Mouse (Mus musculus) C2C12 (cell line): ENCODE data around the gene Ackr2. TPM values are rescaled to one million over a fixed set of nuclear protein-coding genes. Genes with fewer than 3 reads are reported as not detected.

Experiments
- H3K27me3 ChIP-seq: one replicate; pipeline ENCODE4 v1.6.1; 2011; ENCODE audit not compliant: control insufficient read depth, insufficient read depth, insufficient read length
- H3K36me3 ChIP-seq: one replicate; pipeline ENCODE4 v1.6.1; 2011; ENCODE audit not compliant: control insufficient read depth, insufficient read depth
- H3K4me3 ChIP-seq: one replicate; pipeline ENCODE4 v1.5.1; 2011; ENCODE audit warnings: mild to moderate bottlenecking, control low read depth; ENCODE audit not compliant: poor library complexity, insufficient read depth, severe bottlenecking
- H3K79me2 ChIP-seq: one replicate; pipeline ENCODE4 v1.6.1; 2011; ENCODE audit not compliant: control insufficient read depth, insufficient read depth
- H3K79me3 ChIP-seq: one replicate; pipeline ENCODE4 v1.6.1; 2011; ENCODE audit warnings: low read depth, control low read depth
- H3ac ChIP-seq: one replicate; pipeline ENCODE3; 2011; ENCODE audit warnings: low read depth; ENCODE audit not compliant: control insufficient read depth, insufficient read length
- CEBPB ChIP-seq: IDR thresholded peaks from one replicate; pipeline ENCODE4 v1.6.1; 2011; ENCODE audit warnings: low read depth, mild to moderate bottlenecking, control low read depth, moderate library complexity
- CTCF ChIP-seq: IDR thresholded peaks from one replicate; pipeline ENCODE4 v1.5.1; 2011; ENCODE audit not compliant: control insufficient read depth, insufficient read depth, insufficient read length
- FOSL1 ChIP-seq: IDR thresholded peaks from one replicate; pipeline ENCODE4 v1.8.0; 2011; ENCODE audit warnings: mild to moderate bottlenecking, low read length; ENCODE audit not compliant: poor library complexity, insufficient read depth, severe bottlenecking
- MAX ChIP-seq: IDR thresholded peaks from one replicate; pipeline ENCODE4 v1.6.1; 2011; ENCODE audit warnings: mild to moderate bottlenecking, control low read depth
- MYOD1 ChIP-seq: IDR thresholded peaks from one replicate; pipeline ENCODE4 v1.6.1; 2011; ENCODE audit warnings: low read depth; ENCODE audit not compliant: control insufficient read depth, insufficient read length
- MYOG ChIP-seq: IDR thresholded peaks from one replicate; pipeline ENCODE4 v1.6.1; 2011; ENCODE audit not compliant: control insufficient read depth, insufficient read length; ENCODE audit errors: extremely low read depth
- USF1 ChIP-seq: IDR thresholded peaks from one replicate; pipeline ENCODE4 v1.6.1; 2011; ENCODE audit warnings: low read depth, mild to moderate bottlenecking, control low read depth, moderate library complexity
- long read RNA-seq, 2 experiments: library from polyadenylated mRNA; unstranded; transcript quantifications; one replicate each; pipeline ENCODE4 v2.0.0; 2019 to 2020
- polyA plus RNA-seq: library from polyadenylated mRNA; unstranded; fragments of >200 nt; fragmentation: generic; extraction: Trizol; gene quantifications from one replicate; pipeline ENCODE4 v1.2.1, GENCODE M21; 2012; ENCODE audit warnings: missing spikeins

The Ackr2 gene
- not detected for polyA plus RNA-seq
- long read RNA-seq, experiment 1: 0 reads
- long read RNA-seq, experiment 2: 0 reads

DNA sequence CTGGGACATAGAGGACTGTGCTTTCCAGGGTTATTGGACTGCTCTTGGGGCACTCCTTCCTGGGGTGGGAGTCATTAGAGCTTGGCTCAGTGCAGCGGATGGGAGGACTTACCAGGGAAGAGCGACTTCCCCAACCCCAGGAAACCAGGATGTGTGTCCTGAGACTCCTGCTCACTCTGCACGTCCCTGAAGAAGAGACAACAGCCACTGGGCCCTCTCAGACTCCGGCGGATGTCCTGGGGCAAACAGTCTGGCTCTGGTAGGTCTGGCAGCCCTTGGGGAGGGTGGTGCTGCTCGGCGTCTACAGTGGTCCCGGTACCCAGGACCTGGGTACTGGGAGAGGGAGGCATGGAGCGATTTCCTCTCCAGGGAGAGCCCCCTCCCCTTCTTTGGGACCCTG is at the start of gene Ackr2:
TSS of gene Ackr2 (plus strand) at position 111 of the 400 bp plus-strand sequence.
- Histone ChIP-seq H3K4me3 (no peak within 1 kb of the TSS), H3K36me3 (no peaks in the 10 kb centered on the region), H3ac (no peak within 1 kb of the TSS), H3K27me3 (peaks cover 10% of the 10 kb centered on the region), H3K79me3 (no peaks in the 10 kb centered on the region), H3K79me2 (no peaks in the 10 kb centered on the region)
- TF ChIP-seq CTCF (no peak), USF1 (no peak), MYOG (no peak), MAX (no peak)

DNA sequence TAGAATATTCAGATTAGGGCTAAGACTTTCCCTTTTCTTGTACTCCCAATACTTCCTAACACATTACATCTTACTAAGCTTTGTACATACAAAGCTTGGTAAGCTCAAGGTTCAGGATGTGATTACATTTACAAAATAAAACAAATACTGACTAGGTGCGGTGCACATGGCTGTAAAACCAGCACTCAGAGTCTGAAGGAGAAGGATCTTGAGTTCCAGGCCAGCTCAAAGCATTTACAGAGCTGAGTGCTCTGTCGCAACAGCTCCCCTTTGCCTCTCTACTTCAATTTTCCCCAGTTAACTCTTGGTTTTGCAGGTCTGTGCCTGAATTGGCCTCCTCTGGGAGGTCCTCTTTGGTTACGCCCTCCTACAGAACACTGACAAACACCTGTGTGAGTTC is 43.9 kb upstream of the Ackr2 start:
- Histone ChIP-seq H3K27me3 (no peaks in the 10 kb centered on the region), H3K79me2 (peaks cover 29% of the 10 kb centered on the region), H3K4me3 (no peak overlapping the region), H3K79me3 (peaks cover 8% of the 10 kb centered on the region), H3ac (no peak overlapping the region), H3K36me3 (peaks cover 23% of the 10 kb centered on the region)
- TF ChIP-seq USF1 (no peak), MYOG (no peak), CTCF (no peak), MYOD1 (no peak), CEBPB (no peak), FOSL1 (no peak), MAX (no peak)

DNA sequence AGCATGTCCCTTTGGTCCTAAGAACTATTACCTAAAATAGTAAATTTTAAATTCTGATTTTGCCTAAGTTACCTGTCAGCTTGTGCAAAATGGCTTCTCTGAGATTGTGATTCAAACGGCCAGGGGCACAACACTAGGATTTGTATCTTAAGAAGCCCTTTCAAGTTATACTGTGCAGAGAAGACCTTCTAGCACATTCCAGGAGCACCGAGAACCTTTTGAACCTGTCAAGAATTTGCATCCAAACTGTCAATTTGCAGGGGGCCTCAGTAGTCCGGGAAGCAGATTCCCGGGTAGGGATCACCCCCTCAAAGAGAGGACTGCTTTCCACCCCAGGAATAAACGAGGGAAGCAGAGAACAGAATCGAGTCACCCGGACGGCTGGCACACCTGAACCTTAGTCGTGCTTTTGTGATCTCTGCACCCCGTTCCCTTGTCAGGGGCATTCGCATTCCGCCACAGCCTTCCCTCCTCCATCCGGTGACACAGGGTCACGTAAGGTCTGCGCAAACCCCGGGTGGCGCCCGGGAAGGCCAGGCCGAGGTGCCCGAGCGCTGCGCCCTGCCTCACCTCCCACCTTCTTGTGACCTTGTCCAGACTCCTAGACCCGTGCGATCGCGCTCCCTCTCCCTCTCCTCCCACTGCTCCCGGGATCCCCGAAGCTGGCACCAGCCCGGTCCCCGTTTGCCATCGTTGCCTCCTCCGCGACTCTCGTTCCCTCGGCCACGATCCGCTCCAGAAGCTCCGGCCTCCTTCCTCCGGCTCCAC is 41.3 kb upstream of the Ackr2 start:
- no peak for TF ChIP-seq CEBPB
- no peak for TF ChIP-seq MAX
- no peak for TF ChIP-seq USF1
- no peak for TF ChIP-seq FOSL1
- no peak for TF ChIP-seq MYOD1
- no peak for TF ChIP-seq MYOG
- no peak for TF ChIP-seq CTCF
- no peaks in the 10 kb centered on the region for H3K27me3 ChIP-seq

DNA sequence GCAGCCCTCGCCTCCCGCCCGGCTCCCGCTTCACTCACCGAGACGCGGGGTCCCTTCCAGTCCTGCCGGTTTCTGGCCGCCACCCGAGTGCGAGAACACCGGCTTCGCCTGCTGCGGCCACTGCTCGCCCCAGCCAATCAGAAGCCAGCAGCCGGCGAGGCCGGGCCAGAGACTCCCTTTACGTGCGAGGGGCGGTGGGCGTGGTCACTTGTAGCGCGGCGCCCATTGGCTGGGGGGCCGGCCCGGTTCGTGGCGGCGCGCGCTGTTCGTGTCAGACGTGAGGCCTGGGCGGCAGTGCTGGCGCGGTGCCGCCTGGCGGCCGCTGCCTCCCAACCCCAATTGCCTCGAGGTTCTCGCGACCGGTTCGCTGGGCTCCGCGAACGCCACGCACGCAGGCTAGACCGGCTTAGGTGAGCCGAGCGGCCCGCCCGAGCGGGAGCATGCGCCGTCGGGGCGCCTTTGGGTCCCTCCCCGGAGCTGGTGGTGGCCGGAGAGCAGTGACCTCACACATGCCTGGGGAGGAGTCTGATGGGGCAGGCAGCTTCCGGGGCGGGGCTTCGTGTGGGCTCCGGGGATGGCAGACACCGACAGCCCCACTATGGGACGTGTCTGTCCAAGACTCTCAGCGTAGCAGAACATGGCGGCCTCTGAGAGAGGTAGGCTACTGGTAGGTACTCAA is 40.5 kb upstream of the Ackr2 start:
- TF ChIP-seq MAX (peak; percentile 23), CTCF (no peak)
- Histone ChIP-seq H3K27me3 (no peaks in the 10 kb centered on the region), H3K79me3 (peaks cover 8% of the 10 kb centered on the region), H3ac (peak overlapping the region; percentile 87), H3K79me2 (peaks cover 29% of the 10 kb centered on the region), H3K4me3 (peak overlapping the region; percentile 48), H3K36me3 (no peaks in the 10 kb centered on the region)

More for the DNA sequence above, 41.3 kb upstream of the Ackr2 start:
- Histone ChIP-seq H3K4me3 (peak overlapping the region; percentile 48), H3ac (peak overlapping the region; percentile 87), H3K79me2 (peaks cover 29% of the 10 kb centered on the region), H3K79me3 (peaks cover 8% of the 10 kb centered on the region), H3K36me3 (peaks cover 2% of the 10 kb centered on the region)

DNA sequence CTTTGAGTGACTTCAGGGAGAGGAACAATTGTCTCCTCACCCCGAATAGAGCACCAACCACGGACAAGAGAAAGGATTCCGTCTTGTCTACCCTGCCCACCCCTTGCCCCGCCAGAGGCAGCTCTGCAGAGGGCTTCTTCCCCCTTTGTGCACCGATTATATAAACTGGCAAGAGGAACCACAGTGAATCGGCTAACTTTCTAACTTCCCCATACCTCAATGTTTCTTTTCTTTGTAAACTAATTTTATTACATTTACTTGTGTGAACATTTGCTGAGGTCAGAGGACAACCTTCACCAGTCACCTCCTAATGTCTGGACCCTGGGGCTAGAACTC is 40.0 kb upstream of the Ackr2 start, which contains the start of gene Higd1a:
TSS of gene Higd1a (minus strand) at position 210 of the 336 bp plus-strand sequence.
- H3K4me3 ChIP-seq: peak within 1 kb of the TSS; percentile 48
- H3K79me2 ChIP-seq: peaks cover 29% of the 10 kb centered on the region
- H3K36me3 ChIP-seq: no peaks in the 10 kb centered on the region
- TF ChIP-seq CEBPB (no peak), MYOG (no peak), MAX (no peak), FOSL1 (no peak), MYOD1 (no peak), USF1 (no peak), CTCF (no peak)
- peak within 1 kb of the TSS; percentile 87 for H3ac ChIP-seq
- H3K79me3 ChIP-seq: peaks cover 8% of the 10 kb centered on the region
- no peaks in the 10 kb centered on the region for H3K27me3 ChIP-seq

DNA sequence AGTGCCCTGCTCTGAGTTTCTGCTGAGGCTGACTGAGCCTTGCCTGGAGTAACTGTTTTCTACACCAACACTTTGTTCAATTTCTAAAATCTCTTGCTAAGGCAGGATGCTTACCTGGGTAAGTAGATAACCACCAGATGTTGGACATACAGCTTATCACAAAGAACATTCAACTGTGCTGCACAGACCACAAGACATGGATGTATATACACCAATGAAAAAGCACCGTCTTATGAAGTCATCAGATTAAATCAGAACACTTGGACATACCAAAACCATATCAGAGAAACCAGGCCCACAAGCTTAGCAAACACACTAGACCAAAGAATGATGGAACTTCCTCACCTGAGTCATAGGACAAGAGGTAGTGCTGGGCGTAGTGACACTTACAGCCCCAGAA is 38.8 kb upstream of the Ackr2 start:
- Histone ChIP-seq H3K27me3 (no peaks in the 10 kb centered on the region), H3K36me3 (no peaks in the 10 kb centered on the region), H3K4me3 (no peak overlapping the region), H3ac (no peak overlapping the region), H3K79me2 (peaks cover 21% of the 10 kb centered on the region), H3K79me3 (peaks cover 8% of the 10 kb centered on the region)
- no peak for TF ChIP-seq MAX
